Mouse (Mus musculus): Measurements from ENCODE around the gene Ppp1r12c. TPM values are rescaled to one million over a fixed set of nuclear protein-coding genes. Genes with fewer than 3 reads are reported as not detected.

The Ppp1r12c gene
- polyA plus RNA-seq, 1 experiment: 58.0 TPM

- Histone ChIP-seq H3K4me3 (ENCODE audit: low read depth, low read length) (no peak overlapping the region), H3K4me1 (ENCODE audit: control insufficient read depth, insufficient read depth, insufficient read length, low read length) (peaks cover 2% of the 10 kb centered on the region), H3K27me3 (ENCODE audit: control insufficient read depth, insufficient read depth, low read length) (no peaks in the 10 kb centered on the region), H3K36me3 (ENCODE audit: control insufficient read depth, insufficient read depth, low read length) (no peaks in the 10 kb centered on the region), H3K27ac (ENCODE audit: insufficient read depth, low read depth, low read length) (no peak overlapping the region)
- WGBS: 86% methylated on average over 32 of the region's 32 CpGs
- TF ChIP-seq CTCF (IDR thresholded peaks at IDR 0.05; ENCODE audit: extremely low read depth, insufficient read length, insufficient replicate concordance, low read depth, low read length) (no peak), POLR2A (IDR thresholded peaks at IDR 0.05; ENCODE audit: low read depth, low read length) (no peak)
These were observed 6.7 kb upstream of the Ppp1r12c start for GRCm38 (mm10) chr7:4508062-4508738.

- Histone ChIP-seq H3K36me3 (ENCODE audit: control insufficient read depth, insufficient read depth, low read length) (no peaks in the 10 kb centered on the region), H3K27ac (ENCODE audit: insufficient read depth, low read depth, low read length) (no peak overlapping the region), H3K4me3 (ENCODE audit: low read depth, low read length) (no peak overlapping the region), H3K27me3 (ENCODE audit: control insufficient read depth, insufficient read depth, low read length) (no peaks in the 10 kb centered on the region), H3K4me1 (ENCODE audit: control insufficient read depth, insufficient read depth, insufficient read length, low read length) (peaks cover 2% of the 10 kb centered on the region)
- WGBS: 27% methylated on average over 3 of the region's 4 CpGs
- TF ChIP-seq POLR2A (IDR thresholded peaks at IDR 0.05; ENCODE audit: low read depth, low read length) (no peak), CTCF (IDR thresholded peaks at IDR 0.05; ENCODE audit: extremely low read depth, insufficient read length, insufficient replicate concordance, low read depth, low read length) (no peak)
These were observed 5.7 kb upstream of the Ppp1r12c start for GRCm38 (mm10) chr7:4507220-4507619.

- Histone ChIP-seq H3K36me3 (ENCODE audit: control insufficient read depth, insufficient read depth, low read length) (no peaks in the 10 kb centered on the region), H3K4me3 (ENCODE audit: low read depth, low read length) (no peak overlapping the region), H3K27me3 (ENCODE audit: control insufficient read depth, insufficient read depth, low read length) (no peaks in the 10 kb centered on the region), H3K4me1 (ENCODE audit: control insufficient read depth, insufficient read depth, insufficient read length, low read length) (peaks cover 2% of the 10 kb centered on the region), H3K27ac (ENCODE audit: insufficient read depth, low read depth, low read length) (peak overlapping the region; percentile 36)
- no peak for TF ChIP-seq POLR2A (IDR thresholded peaks at IDR 0.05; ENCODE audit: low read depth, low read length)
- TF ChIP-seq CTCF (IDR thresholded peaks at IDR 0.05; ENCODE audit: extremely low read depth, insufficient read length, insufficient replicate concordance, low read depth, low read length): no peak
- 65% methylated on average over 11 of the region's 11 CpGs for WGBS
These were observed 3.4 kb upstream of the Ppp1r12c start for GRCm38 (mm10) chr7:4504646-4505435.

GRCm38 (mm10) chr7:4503858-4504257, 2.4 kb upstream of the Ppp1r12c start:
- no peaks in the 10 kb centered on the region; the same call in 1 of the 2 replicates for H3K4me1 ChIP-seq (ENCODE audit: control insufficient read depth, insufficient read depth, insufficient read length, low read length)
- WGBS: 65% methylated on average over 5 of the region's 5 CpGs
- no peaks in the 10 kb centered on the region for H3K36me3 ChIP-seq (ENCODE audit: control insufficient read depth, insufficient read depth, low read length)
- peak overlapping the region; percentile 36; the same call in 1 of the 2 replicates for H3K27ac ChIP-seq (ENCODE audit: insufficient read depth, low read depth, low read length)
- H3K27me3 ChIP-seq (ENCODE audit: control insufficient read depth, insufficient read depth, low read length): no peaks in the 10 kb centered on the region
- no peak overlapping the region for H3K4me3 ChIP-seq (ENCODE audit: low read depth, low read length)
- no peak for TF ChIP-seq CTCF (IDR thresholded peaks at IDR 0.05; ENCODE audit: extremely low read depth, insufficient read length, insufficient replicate concordance, low read depth, low read length)
- no peak for TF ChIP-seq POLR2A (IDR thresholded peaks at IDR 0.05; ENCODE audit: low read depth, low read length)

- WGBS: 74% methylated on average over 4 of the region's 4 CpGs
- TF ChIP-seq CTCF (IDR thresholded peaks at IDR 0.05; ENCODE audit: extremely low read depth, insufficient read length, insufficient replicate concordance, low read depth, low read length) (no peak), POLR2A (IDR thresholded peaks at IDR 0.05; ENCODE audit: low read depth, low read length) (no peak)
- Histone ChIP-seq H3K27ac (ENCODE audit: insufficient read depth, low read depth, low read length) (no peak overlapping the region), H3K27me3 (ENCODE audit: control insufficient read depth, insufficient read depth, low read length) (no peaks in the 10 kb centered on the region), H3K4me3 (ENCODE audit: low read depth, low read length) (no peak overlapping the region), H3K36me3 (ENCODE audit: control insufficient read depth, insufficient read depth, low read length) (no peaks in the 10 kb centered on the region), H3K4me1 (ENCODE audit: control insufficient read depth, insufficient read depth, insufficient read length, low read length) (no peaks in the 10 kb centered on the region; the same call in 1 of the 2 replicates)
These were observed 1.6 kb upstream of the Ppp1r12c start for GRCm38 (mm10) chr7:4503100-4503499.

GRCm38 (mm10) chr7:4502421-4503090, 1.1 kb upstream of the Ppp1r12c start:
- Histone ChIP-seq H3K27me3 (ENCODE audit: control insufficient read depth, insufficient read depth, low read length) (no peaks in the 10 kb centered on the region), H3K27ac (ENCODE audit: insufficient read depth, low read depth, low read length) (peak overlapping the region; percentile 67; the same call in 1 of the 2 replicates), H3K36me3 (ENCODE audit: control insufficient read depth, insufficient read depth, low read length) (no peaks in the 10 kb centered on the region), H3K4me1 (ENCODE audit: control insufficient read depth, insufficient read depth, insufficient read length, low read length) (no peaks in the 10 kb centered on the region; the same call in 1 of the 2 replicates), H3K4me3 (ENCODE audit: low read depth, low read length) (peak overlapping the region; percentile 46)
- TF ChIP-seq CTCF (IDR thresholded peaks at IDR 0.05; ENCODE audit: extremely low read depth, insufficient read length, insufficient replicate concordance, low read depth, low read length) (no peak), POLR2A (IDR thresholded peaks at IDR 0.05; ENCODE audit: low read depth, low read length) (no peak)
- WGBS: 9% methylated on average over 14 of the region's 14 CpGs
